Mouse (Mus musculus): ENCODE measurements around the gene Maea. TPM values are rescaled to one million over a fixed set of nuclear protein-coding genes. Genes with fewer than 3 reads are reported as not detected.
"Not testable (repeated sequence)": the region's sequence is repeated elsewhere in the genome, so short reads cannot be mapped to it uniquely, and the experiment has no call there.

Maea gene
- polyA plus RNA-seq, 1 experiment = 94.9 TPM

GRCm38 (mm10) chr5:33341165-33341564 is 5.9 kb downstream of the Maea start:
- H3K36me3 ChIP-seq (ENCODE audit: control insufficient read depth, insufficient read depth) = peaks cover 21% of the 10 kb centered on the region
- H3K79me2 ChIP-seq (ENCODE audit: control insufficient read depth, insufficient read depth) = peaks cover 100% of the 10 kb centered on the region
- H3K79me3 ChIP-seq (ENCODE audit: low read depth) = peaks cover 99% of the 10 kb centered on the region
- TF ChIP-seq MYOG (IDR thresholded peaks at IDR 0.05; ENCODE audit: control insufficient read depth, extremely low read depth, insufficient read length) (no peak), CTCF (IDR thresholded peaks at IDR 0.05; ENCODE audit: control insufficient read depth, insufficient read depth, insufficient read length) (no peak), CEBPB (IDR thresholded peaks at IDR 0.05; ENCODE audit: low read depth) (no peak), FOSL1 (IDR thresholded peaks at IDR 0.05; ENCODE audit: insufficient read depth, low read length, poor library complexity, severe bottlenecking) (no peak), MYOD1 (IDR thresholded peaks at IDR 0.05; ENCODE audit: control insufficient read depth, insufficient read length, low read depth) (no peak), USF1 (IDR thresholded peaks at IDR 0.05; ENCODE audit: low read depth) (no peak), MAX (IDR thresholded peaks at IDR 0.05) (no peak)
- H3K27me3 ChIP-seq (ENCODE audit: control insufficient read depth, insufficient read depth, insufficient read length) = no peaks in the 10 kb centered on the region
- H3K4me3 ChIP-seq (ENCODE audit: insufficient read depth, poor library complexity, severe bottlenecking) = no peak overlapping the region
- H3ac ChIP-seq (ENCODE audit: control insufficient read depth, insufficient read length, low read depth) = no peak overlapping the region

GRCm38 (mm10) chr5:33342248-33342647 is 6.9 kb downstream of the Maea start:
- peaks cover 21% of the 10 kb centered on the region for H3K36me3 ChIP-seq (ENCODE audit: control insufficient read depth, insufficient read depth)
- not testable (repeated sequence) for H3K4me3 ChIP-seq (ENCODE audit: insufficient read depth, poor library complexity, severe bottlenecking); H3K27me3 ChIP-seq (ENCODE audit: control insufficient read depth, insufficient read depth, insufficient read length); H3ac ChIP-seq (ENCODE audit: control insufficient read depth, insufficient read length, low read depth)
- peaks cover 98% of the 10 kb centered on the region for H3K79me3 ChIP-seq (ENCODE audit: low read depth)
- peaks cover 100% of the 10 kb centered on the region for H3K79me2 ChIP-seq (ENCODE audit: control insufficient read depth, insufficient read depth)

- H3K4me3 ChIP-seq (ENCODE audit: insufficient read depth, poor library complexity, severe bottlenecking) = no peak overlapping the region
- H3K79me3 ChIP-seq (ENCODE audit: low read depth) = peaks cover 98% of the 10 kb centered on the region
- H3K27me3 ChIP-seq (ENCODE audit: control insufficient read depth, insufficient read depth, insufficient read length) = no peaks in the 10 kb centered on the region
- H3ac ChIP-seq (ENCODE audit: control insufficient read depth, insufficient read length, low read depth) = no peak overlapping the region
- H3K36me3 ChIP-seq (ENCODE audit: control insufficient read depth, insufficient read depth) = peaks cover 18% of the 10 kb centered on the region
- H3K79me2 ChIP-seq (ENCODE audit: control insufficient read depth, insufficient read depth) = peaks cover 100% of the 10 kb centered on the region
- TF ChIP-seq MAX (IDR thresholded peaks at IDR 0.05) = no peak
- no peak for TF ChIP-seq MYOD1 (IDR thresholded peaks at IDR 0.05; ENCODE audit: control insufficient read depth, insufficient read length, low read depth)
- TF ChIP-seq MYOG (IDR thresholded peaks at IDR 0.05; ENCODE audit: control insufficient read depth, extremely low read depth, insufficient read length) = no peak
- TF ChIP-seq CTCF (IDR thresholded peaks at IDR 0.05; ENCODE audit: control insufficient read depth, insufficient read depth, insufficient read length) = no peak
- TF ChIP-seq FOSL1 (IDR thresholded peaks at IDR 0.05; ENCODE audit: insufficient read depth, low read length, poor library complexity, severe bottlenecking) = no peak
- no peak for TF ChIP-seq USF1 (IDR thresholded peaks at IDR 0.05; ENCODE audit: low read depth)
- no peak for TF ChIP-seq CEBPB (IDR thresholded peaks at IDR 0.05; ENCODE audit: low read depth)
Measured at GRCm38 (mm10) chr5:33342821-33343220, 7.5 kb downstream of the Maea start.

GRCm38 (mm10) chr5:33343571-33343970 is 8.3 kb downstream of the Maea start:
- H3K36me3 ChIP-seq (ENCODE audit: control insufficient read depth, insufficient read depth) = peaks cover 14% of the 10 kb centered on the region
- TF ChIP-seq USF1 (IDR thresholded peaks at IDR 0.05; ENCODE audit: low read depth) = no peak
- TF ChIP-seq FOSL1 (IDR thresholded peaks at IDR 0.05; ENCODE audit: insufficient read depth, low read length, poor library complexity, severe bottlenecking) = no peak
- TF ChIP-seq MYOG (IDR thresholded peaks at IDR 0.05; ENCODE audit: control insufficient read depth, extremely low read depth, insufficient read length) = no peak
- TF ChIP-seq MYOD1 (IDR thresholded peaks at IDR 0.05; ENCODE audit: control insufficient read depth, insufficient read length, low read depth) = no peak
- no peak for TF ChIP-seq MAX (IDR thresholded peaks at IDR 0.05)
- TF ChIP-seq CTCF (IDR thresholded peaks at IDR 0.05; ENCODE audit: control insufficient read depth, insufficient read depth, insufficient read length) = no peak
- TF ChIP-seq CEBPB (IDR thresholded peaks at IDR 0.05; ENCODE audit: low read depth) = no peak
- H3K79me3 ChIP-seq (ENCODE audit: low read depth) = peaks cover 96% of the 10 kb centered on the region

GRCm38 (mm10) chr5:33344070-33344469 is 8.8 kb downstream of the Maea start:
- TF ChIP-seq MYOD1 (IDR thresholded peaks at IDR 0.05; ENCODE audit: control insufficient read depth, insufficient read length, low read depth) (no peak), MYOG (IDR thresholded peaks at IDR 0.05; ENCODE audit: control insufficient read depth, extremely low read depth, insufficient read length) (no peak), FOSL1 (IDR thresholded peaks at IDR 0.05; ENCODE audit: insufficient read depth, low read length, poor library complexity, severe bottlenecking) (no peak), CTCF (IDR thresholded peaks at IDR 0.05; ENCODE audit: control insufficient read depth, insufficient read depth, insufficient read length) (no peak), USF1 (IDR thresholded peaks at IDR 0.05; ENCODE audit: low read depth) (no peak), CEBPB (IDR thresholded peaks at IDR 0.05; ENCODE audit: low read depth) (no peak), MAX (IDR thresholded peaks at IDR 0.05) (no peak)
- H3ac ChIP-seq (ENCODE audit: control insufficient read depth, insufficient read length, low read depth) = no peak overlapping the region

More at GRCm38 (mm10) chr5:33343571-33343970, 8.3 kb downstream of the Maea start:
- H3K79me2 ChIP-seq (ENCODE audit: control insufficient read depth, insufficient read depth) = peaks cover 100% of the 10 kb centered on the region
- no peak overlapping the region for H3K4me3 ChIP-seq (ENCODE audit: insufficient read depth, poor library complexity, severe bottlenecking)
- H3ac ChIP-seq (ENCODE audit: control insufficient read depth, insufficient read length, low read depth) = no peak overlapping the region
- no peaks in the 10 kb centered on the region for H3K27me3 ChIP-seq (ENCODE audit: control insufficient read depth, insufficient read depth, insufficient read length)

GRCm38 (mm10) chr5:33347620-33348019 is 12.3 kb downstream of the Maea start:
- Histone ChIP-seq H3K4me3 (ENCODE audit: insufficient read depth, poor library complexity, severe bottlenecking) (no peak overlapping the region), H3K79me2 (ENCODE audit: control insufficient read depth, insufficient read depth) (peaks cover 100% of the 10 kb centered on the region), H3K27me3 (ENCODE audit: control insufficient read depth, insufficient read depth, insufficient read length) (no peaks in the 10 kb centered on the region), H3K79me3 (ENCODE audit: low read depth) (peaks cover 95% of the 10 kb centered on the region), H3ac (ENCODE audit: control insufficient read depth, insufficient read length, low read depth) (no peak overlapping the region), H3K36me3 (ENCODE audit: control insufficient read depth, insufficient read depth) (peaks cover 4% of the 10 kb centered on the region)
- TF ChIP-seq FOSL1 (IDR thresholded peaks at IDR 0.05; ENCODE audit: insufficient read depth, low read length, poor library complexity, severe bottlenecking) (no peak), MYOG (IDR thresholded peaks at IDR 0.05; ENCODE audit: control insufficient read depth, extremely low read depth, insufficient read length) (no peak), CTCF (IDR thresholded peaks at IDR 0.05; ENCODE audit: control insufficient read depth, insufficient read depth, insufficient read length) (no peak), USF1 (IDR thresholded peaks at IDR 0.05; ENCODE audit: low read depth) (no peak), MAX (IDR thresholded peaks at IDR 0.05) (no peak), MYOD1 (IDR thresholded peaks at IDR 0.05; ENCODE audit: control insufficient read depth, insufficient read length, low read depth) (no peak), CEBPB (IDR thresholded peaks at IDR 0.05; ENCODE audit: low read depth) (no peak)

More at GRCm38 (mm10) chr5:33344070-33344469, 8.8 kb downstream of the Maea start:
- H3K4me3 ChIP-seq (ENCODE audit: insufficient read depth, poor library complexity, severe bottlenecking) = no peak overlapping the region
- no peaks in the 10 kb centered on the region for H3K27me3 ChIP-seq (ENCODE audit: control insufficient read depth, insufficient read depth, insufficient read length)
- H3K79me2 ChIP-seq (ENCODE audit: control insufficient read depth, insufficient read depth) = peaks cover 100% of the 10 kb centered on the region
- peaks cover 96% of the 10 kb centered on the region for H3K79me3 ChIP-seq (ENCODE audit: low read depth)
- H3K36me3 ChIP-seq (ENCODE audit: control insufficient read depth, insufficient read depth) = peaks cover 10% of the 10 kb centered on the region
